Mouse (Mus musculus) inflammation-experienced regulatory T-cells, adult 6 months (primary cell): ENCODE measurements around the gene Gfpt2. TPM values are rescaled to one million over a fixed set of nuclear protein-coding genes. Genes with fewer than 3 reads are reported as not detected.
"Not testable (repeated sequence)": the region's sequence is repeated elsewhere in the genome, so short reads cannot be mapped to it uniquely, and the experiment has no call there.

Source experiments
- ATAC-seq: one replicate; pipeline ENCODE4 v1.8.0; 2017
- polyA plus RNA-seq, 3 experiments: library from polyadenylated mRNA; unstranded; fragments of 100-300 nt; shearing (Covaris generic); gene quantifications; one replicate each; pipeline ENCODE4 v1.2.1; 2017

The Gfpt2 gene
- 1 to 10 TPM in 2 of 3 experiments, under 1 TPM in 1; 0.28 to 3.0 (median 1.3) TPM for polyA plus RNA-seq

DNA sequence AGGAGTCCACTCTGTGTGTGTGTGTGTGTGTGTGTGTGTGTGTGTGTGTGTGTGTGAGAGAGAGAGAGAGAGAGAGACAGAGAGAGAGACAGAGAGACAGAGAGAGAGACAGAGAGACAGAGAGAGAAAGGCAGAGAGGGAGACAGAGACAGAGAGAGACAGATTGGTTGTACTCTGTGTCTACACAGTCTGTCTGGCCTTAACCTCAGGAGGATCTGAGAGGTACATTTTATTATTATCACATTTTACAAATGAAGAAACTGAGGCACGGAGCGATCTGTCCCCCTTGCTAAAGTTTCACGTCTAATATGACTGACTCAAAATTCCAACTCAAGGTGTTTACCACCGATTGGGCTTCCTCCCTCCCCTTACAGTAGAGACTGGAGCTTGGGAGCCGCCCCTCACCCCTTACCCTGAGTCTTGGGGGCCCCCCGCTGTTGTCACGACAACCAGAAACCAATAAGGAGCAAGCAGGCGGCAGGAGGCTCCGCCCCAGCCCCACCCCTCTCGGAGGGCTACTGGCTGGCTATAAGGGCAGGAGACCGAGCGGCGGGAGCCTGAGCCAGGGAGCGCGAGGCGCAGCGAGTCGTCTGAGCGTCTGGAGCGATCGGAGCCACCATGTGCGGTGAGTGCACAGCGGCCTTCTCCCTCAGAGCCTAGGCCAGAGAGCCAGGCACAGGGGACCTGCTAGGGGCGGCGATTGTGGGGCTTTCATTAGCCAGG is at the start of gene Gfpt2:
Gene Gfpt2 (plus strand): TSS at position 560 of the 723 bp plus-strand sequence.
- ATAC-seq, result peak; percentile 58

DNA sequence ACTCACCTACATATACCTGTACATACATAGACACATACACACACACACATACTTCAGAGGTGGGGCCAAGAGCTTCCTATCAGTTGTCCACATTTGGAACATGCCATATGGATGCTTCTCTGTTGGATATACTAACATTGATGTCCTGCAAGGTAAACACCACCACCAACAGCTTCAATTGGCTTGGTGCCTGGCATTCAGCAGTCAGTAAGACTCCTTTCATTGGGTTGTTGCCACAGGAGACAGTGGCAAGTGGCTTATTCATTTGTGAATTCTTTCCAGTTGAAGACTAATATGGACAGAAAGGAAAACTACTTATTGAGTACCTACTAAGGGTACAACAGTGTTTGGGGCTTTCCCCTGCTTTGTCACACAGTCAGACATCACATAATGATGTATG is 49.0 kb upstream of the Gfpt2 start:
- no peak for ATAC-seq

DNA sequence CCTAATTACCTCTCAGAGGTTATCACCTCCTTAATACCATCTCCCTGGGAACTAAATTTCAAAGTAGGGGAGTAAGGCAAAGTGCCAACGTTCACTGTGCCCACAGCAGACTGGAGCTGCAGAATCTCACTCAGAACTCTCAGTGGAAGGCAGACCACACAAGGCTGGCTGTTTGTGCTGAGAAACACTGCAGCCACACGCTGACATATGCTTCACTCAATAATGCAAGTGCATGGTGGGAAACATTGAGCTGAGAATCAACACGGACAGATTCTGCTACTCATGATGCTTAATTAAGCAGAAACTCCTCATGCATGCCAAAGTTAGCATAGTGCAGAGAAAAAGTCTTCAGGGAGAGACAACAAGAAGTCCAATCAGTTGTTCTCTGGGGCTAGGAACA is 48.1 kb upstream of the Gfpt2 start:
- no peak for ATAC-seq

DNA sequence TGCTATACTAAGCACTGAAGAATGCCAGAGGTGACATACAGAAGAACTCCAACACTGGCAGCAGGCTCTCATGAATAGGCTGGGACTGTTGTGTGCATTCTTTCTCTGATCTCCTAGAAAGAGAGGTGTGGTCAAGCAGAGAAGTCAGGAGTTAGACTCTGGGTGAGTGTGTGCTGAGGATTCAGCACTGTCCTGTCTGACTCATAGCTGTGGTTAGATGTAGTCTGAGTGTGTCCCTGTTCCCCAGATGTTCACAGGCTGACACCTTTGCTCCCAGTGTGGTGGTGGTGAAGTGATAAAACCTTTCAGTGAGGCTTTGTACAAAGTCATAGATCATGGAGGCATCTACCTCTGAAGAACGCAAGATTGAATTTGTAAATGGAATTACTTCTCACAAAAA is 47.2 kb upstream of the Gfpt2 start:
- ATAC-seq, result no peak

DNA sequence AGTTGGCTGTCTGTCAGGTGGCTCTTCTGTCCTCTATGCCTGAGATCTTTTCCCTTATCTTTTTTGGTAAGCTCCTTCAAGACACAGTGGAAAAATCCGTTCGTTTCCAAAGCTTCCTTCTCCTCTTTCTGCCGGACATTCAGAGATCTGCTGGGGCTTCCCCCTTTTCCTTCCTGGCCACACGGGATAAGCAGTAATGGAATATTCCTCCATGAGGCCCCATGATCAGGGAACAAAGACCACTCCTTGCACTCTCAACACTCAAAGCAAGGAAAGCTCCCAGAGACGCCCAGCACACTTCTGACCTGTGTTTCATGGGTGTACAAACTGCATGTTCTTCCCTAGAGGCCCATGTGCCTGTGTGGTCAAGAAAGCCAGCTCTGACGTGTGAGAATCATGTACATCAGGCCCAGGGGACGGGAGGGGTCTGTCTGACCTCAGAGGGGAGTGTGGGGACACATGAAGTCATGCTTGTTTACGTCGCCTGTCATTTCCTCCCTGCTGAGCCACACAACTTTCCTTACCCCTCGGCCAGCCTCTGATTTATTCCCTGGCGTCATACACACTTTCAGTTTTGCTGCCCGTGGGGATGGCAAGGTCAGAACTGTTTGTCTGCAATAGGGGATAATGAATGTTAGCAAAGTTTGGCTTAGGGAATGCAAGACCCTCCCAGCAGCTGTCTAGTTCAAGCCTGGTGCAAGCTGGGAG is 38.9 kb upstream of the Gfpt2 start:
- ATAC-seq, result no peak

DNA sequence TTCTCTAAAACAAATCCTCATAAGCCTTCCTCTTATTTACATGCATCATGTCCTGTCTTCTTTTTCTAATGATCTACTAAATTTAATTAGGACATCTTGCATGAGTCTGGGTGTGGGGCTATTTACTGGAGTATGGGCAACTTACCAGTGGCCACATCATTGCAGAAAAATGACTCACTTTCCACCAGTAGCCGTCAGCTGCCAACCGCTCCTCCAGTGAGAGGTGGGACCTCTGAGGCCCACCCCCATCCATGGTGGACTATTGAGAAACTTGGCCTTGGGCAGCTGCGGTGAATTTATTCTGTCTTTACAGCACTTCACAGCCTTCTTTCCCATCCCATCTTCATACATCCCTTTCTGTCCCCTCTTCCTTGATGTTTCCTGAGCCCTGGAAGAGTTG is 35.9 kb upstream of the Gfpt2 start:
- no peak for ATAC-seq

DNA sequence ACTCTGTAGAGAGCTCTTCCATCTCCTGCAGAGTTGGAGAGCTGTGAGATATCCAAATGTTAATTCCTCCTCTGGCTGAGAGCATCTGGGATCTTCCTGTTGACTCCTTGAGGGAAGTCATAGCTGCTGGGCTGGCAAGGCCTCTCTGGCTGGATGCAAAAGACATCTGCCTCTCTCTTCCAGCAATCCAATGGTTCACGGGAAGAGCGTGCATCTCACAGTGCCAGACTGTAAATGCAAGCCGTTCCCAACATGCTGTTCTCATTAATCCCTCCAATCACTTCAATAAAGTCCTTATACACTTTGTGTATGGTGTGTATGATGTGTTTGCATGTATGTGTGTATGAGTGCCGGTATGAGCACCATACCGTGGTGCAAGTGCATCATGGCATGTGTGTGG is 32.8 kb upstream of the Gfpt2 start:
- ATAC-seq, result no peak

DNA sequence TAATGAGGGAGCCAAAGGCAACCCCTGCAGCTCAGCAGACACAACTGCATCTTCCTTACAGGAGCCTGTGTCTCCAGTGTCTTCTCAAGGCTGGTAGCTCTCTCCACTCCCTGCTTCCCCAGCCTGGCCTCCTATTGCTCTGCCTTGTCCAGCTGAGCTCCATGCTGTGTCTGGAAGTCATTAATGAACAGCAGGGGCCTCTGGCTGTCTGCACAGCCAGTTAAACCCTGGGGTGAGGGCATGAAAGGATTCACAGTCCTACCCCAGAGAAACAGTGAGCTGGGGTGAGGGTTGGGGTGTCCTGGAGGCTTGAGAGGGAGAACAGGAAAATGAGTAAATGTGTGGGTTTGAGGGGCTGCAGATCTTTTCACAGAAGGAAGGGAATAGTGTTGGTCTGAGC is 30.4 kb upstream of the Gfpt2 start:
- no peak for ATAC-seq

DNA sequence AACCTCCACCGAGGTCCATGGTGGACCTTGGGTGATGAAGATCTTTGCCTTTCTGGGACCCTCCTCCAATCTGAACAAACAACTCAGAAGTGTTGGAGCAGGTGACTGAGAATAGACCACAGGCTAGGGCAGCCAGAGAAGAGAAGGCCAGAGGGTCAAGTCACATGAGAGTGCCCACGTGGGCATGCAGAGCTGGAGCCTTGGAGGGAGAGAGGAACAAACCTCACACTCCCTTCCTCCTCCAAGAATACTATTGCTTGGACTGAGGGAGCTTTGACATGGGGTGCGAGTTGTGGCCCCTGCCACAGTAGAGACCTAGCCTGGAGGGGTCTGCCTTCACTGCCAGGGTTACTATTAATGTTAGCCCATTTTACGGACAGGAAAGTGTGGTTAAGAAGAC is 30.0 kb upstream of the Gfpt2 start:
- no peak for ATAC-seq

DNA sequence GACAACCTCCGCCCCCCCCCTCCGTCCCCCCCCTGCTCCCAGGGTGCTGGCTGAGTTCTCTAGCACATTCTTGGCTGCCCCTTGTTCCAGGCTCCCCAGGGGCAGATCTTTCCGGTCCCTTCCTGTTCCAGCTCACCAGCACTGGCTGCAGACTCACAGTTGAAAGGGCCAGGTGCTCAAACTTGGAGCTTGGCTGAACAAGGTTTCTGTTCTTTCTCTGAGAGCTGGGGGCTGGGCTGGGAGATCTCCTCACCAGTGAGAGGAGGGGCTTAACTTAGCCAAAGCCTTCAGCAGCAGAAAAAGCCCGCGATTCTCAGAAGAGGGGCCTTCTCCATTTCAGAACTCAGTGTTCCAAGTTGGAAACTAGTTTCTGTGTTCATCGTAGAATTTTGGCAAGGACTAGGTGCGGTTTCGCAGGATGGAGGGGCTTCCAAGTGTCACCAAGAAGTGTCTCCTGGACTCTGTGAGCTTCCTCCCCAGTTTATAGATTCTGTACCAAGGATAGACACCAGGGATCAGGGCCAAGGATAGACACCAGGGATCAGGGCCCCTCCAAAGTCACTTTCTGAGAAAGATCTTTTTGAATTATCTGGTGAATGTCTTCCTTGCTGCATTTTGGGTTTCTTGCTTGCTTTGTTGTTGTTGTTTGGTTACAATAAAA is 29.2 kb upstream of the Gfpt2 start:
- no peak for ATAC-seq

DNA sequence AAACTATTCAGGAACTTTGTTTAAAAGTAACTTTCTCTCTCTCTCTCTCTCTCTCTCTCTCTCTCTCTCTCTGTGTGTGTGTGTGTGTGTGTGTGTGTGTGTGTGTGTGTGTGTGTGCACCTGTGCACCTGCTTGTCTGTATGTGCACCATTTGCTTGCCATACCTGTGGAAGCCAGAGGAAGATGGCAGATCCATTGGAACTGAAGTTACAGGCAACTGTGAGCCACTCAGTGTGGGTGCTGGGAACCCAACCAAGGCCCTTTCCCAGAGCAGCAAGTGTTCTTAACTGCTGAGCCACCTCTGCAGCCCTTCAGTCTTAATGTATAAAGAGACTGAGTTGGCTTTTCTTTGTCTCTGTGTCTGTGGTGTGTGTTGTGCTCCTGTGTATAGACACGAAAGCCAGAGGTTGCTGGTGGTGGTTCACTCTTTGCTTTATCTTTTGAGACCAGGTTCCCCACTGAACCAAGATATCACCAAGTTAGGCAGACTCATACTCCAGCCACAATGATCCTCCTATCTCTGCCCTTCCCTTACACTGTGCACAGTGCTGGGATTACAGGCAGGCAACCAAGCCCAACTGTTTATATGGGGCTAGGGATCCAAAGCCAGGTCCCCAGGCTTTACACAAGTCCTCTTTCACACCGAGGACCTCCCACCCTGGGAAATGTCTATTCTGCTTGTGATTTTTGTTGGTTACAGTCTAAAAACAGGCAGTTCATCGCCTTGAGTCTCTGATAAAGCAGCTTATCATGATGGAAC is 28.4 kb upstream of the Gfpt2 start:
- no peak for ATAC-seq

DNA sequence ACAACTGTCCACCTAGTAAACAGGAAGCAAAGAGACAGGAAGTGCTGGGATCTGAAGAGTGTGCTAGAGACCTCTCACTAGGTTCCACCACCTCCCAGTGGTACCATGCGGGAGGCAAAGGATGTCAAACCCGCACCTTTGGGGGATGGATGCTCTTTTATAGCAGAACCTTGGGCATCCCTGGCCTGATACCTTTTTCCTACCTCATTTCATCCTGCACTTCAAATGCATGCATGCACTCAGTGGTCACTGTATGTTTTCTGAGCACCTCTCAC is 27.9 kb upstream of the Gfpt2 start:
- ATAC-seq, result no peak

DNA sequence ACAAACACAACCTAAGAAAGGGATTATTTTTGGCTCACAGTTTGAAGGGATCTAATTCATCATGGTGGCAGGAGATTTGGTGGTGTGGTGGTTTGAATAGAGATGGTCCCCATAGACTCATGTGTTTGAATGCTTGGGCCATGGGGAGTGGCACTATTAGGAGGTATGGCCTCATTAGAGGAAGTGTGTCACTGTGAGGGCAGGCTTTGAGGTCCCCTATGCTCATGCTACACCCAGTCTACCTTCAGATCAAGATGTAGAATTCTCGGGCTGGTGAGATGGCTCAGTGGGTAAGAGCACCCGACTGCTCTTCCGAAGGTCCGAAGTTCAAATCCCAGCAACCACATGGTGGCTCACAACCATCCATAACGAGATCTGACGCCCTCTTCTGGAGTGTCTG is 26.5 kb upstream of the Gfpt2 start:
- not testable (repeated sequence) for ATAC-seq

DNA sequence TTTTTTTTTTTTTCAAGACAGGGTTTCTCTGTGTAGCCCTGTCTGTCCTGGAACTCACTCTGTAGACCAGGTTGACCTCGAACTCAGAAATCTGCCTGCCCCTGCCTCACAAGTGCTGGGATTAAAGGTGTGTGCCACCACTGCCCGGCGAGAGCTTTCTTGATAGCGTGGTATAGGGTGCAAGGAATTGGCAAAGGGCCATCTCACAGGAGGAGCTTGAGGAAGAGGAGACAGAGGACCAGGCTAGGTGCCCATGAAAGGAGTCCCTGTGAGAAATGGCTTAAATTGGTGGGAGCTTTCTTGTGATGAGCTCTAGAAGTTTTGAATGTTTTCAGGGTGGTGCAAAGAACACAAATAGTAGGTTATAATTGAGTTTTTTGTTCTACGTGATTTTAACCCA is 25.2 kb upstream of the Gfpt2 start:
- no peak for ATAC-seq

DNA sequence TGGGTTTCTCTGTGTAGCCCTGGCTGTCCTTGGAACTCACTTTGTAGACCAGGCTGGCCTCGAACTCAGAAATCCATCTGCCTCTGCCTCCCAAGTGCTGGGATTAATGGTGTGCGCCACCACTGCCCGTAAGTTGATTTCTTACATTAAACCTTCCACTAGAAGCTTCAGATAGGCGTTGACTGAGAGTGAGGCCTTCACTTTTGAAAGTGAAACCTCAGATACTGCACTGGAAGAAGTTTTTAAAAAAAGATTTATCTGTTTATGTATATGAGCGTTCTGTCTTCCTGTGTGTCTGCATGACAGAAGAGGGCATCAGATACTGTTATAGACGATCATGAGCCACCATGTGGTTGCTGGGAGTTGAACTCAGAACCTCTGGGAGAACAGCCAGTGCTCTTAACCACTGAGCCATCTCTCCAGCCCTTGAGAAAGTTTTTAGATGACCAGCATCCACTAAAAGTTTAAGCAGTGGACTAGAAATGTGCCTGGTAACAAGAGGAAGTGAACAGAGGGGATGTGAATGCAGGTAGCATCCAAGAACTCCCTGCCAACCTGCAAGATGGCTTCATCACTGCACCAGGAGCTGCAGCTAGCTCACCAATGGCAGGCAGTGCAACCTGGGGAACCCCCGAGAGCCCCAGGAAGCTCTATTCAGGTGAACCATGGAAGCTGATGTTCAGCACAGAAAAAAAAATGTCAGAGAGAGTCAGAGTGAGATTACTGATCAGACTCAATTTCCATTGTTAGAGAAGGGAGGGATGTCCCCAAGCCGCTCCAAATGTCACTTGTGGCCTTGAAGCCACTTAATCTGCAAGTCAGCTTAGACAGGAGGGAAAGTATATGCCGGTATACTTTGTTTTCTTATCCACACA is 23.1 kb upstream of the Gfpt2 start:
- peak; percentile 90 for ATAC-seq

DNA sequence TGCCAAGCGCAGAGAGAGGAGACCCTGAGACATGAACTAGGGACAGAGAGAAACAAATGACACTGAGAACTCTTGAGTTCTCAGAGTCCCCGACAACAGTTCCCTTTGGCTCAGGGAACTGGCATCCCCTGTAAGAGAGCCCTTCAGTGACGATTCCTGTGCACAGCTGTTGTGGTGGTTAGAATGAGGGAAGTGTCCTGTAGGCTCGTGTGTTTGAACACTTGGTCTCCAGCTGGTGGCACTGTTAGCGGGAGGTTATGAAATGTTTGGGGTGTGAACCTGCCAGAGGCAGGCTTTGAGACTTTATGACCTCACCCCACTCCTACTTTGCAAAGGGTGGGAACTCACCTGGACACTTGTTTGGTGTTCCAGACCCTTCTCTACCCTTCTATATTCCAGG is 21.7 kb upstream of the Gfpt2 start:
- ATAC-seq, result no peak

DNA sequence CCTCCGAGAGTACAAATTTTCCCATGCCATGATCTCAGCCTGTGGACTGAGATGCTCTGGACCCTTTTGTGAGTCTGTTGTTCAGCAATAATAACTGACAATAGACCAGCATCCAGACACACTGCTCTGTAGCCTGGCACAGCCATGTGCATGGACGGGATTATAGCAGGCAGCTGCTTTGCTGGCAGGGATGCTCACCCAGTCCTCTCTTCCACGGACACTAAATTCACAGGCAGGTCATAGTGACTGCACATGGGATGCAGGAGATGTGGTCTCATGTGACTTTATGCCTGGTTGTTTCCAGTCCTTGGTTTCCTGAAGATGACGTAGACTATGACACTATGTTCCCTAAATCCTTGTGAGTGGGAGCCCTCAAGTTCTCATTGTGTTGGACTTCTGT is 19.1 kb upstream of the Gfpt2 start:
- ATAC-seq, result no peak

DNA sequence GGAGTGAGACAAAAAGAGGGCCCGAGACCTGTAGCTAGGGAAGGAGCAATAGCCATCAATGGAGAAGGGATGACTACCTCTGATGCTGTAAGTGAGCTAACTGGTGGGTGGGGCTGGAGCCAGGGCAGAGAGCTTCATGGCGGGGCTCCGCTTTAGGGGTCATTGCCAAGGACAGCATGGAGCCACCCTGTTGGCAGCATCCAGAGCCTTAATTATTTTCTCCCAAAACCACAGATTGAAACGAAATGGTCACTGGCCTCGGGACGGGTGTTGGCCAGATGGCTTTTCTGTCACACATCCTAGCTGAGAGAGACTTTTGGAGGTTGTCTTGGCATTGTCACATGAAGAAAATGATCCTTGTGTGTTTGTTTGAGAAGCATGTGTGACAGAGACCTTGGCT is 15.1 kb upstream of the Gfpt2 start:
- no peak for ATAC-seq

DNA sequence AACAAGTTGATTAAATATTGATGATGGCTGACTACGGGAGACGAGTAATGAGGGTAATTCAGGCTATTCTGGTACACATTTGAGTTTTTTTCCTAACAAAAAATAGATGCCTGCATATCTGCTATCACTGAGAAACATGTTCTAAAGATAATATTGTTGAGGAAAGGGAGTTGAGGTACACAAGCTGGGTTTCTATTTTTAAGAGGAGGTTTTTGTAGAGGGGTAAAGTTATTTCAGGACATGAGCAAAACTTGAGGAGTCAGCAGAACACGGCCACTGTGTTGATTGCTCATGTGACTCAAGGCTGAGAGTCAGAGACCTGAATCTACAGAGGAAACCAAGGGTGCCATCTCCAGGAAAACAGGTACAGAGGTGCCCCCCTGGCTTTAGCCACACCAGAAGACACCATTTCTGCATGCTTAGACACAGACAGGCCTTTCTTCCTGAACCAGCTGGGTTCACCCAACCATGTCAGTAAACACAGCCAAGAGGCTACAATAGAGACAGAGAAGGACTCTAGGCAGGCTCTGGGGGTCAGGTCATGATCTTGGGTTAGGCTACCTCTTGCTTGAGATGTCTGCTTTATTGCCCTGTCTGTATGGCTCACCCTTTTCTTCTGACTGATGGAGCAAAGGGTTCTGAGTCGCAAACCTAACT is 13.7 kb upstream of the Gfpt2 start:
- no peak for ATAC-seq

DNA sequence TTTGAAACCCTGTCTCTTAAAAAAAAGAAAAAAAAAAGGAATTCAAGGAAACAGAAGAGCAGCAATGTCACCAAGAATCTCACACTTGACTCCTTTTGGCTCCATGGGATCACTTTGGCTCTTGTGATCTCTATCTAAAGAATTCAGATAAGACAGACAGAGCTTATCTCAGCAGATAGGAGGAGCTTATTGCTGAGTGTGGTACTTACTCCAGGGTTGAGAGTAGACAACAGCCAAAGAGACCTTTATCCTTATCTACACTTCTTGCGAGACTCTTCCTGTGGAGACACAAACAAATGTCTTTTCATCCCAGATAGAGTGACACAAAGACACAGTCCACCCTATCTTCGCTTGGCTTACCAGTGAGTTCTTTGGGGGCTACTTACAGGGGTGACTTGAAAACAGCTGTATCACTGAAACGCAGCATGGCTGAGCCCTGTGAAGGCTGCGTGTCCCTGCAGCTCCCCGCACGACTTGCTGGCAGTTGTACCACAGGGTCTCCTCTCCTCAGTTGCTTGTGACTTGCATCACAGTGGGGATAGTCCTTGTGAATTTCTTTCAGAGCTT is 12.1 kb upstream of the Gfpt2 start:
- ATAC-seq, result no peak

DNA sequence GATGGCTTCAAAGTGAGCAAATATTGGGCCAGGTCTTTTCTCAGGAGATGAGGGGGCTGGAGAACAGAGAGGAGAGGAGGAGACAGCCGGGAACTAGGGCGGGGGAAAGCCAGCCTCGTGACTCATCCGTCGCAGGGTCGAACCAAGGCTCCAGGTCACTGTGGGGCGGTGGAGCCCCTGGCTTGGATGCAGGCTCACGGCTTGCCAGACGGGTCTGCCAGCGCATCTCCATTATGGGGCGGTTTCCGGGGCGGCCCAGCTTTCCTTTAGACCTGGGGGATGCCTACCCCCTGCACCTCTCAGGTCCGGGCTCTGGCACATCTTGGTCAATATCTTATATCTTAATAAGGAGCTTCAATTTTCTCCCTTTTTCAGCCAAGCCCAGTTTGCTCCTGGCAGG is 847 bp upstream of the Gfpt2 start:
- no peak for ATAC-seq
